Mouse (Mus musculus) spleen, adult 10 weeks (tissue): Measurements from ENCODE around the gene Tmem270. TPM values are rescaled to one million over a fixed set of nuclear protein-coding genes. Genes with fewer than 3 reads are reported as not detected.

Experiments used
- polyA plus RNA-seq: library from polyadenylated mRNA; stranded (reverse); fragments of 350-450 nt; fragmentation: Illumina TruSeq; extraction: RNeasy Lipid Tissue Mini Kit (QIAGEN cat#74804); gene quantifications from one replicate; pipeline ENCODE4 v1.2.3, GENCODE M21; 2015; ENCODE audit warnings: low replicate concordance; ENCODE audit not compliant: insufficient read depth

Gene Tmem270
- polyA plus RNA-seq = not detected

DNA sequence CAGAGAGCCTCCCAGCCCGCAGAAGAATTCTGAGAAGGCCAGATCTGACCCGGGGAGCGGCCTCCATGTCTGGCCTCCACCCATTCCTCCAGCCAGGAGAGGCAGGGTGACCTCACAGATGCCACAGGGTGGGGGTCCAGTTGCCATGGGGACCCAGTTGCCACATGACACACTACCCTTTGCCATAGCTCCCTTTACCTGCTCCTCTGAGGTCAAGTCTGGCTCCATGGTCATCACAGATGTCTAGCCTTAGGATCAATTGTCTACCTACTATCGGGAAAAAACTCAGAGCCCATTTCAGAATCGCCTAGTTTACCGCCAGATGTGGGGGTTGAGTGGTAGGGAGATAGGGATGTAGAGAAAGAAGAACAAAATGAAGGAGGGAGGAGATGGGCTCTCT lies at the start of gene Tmem270:
Tmem270 (minus strand) TSS at position 101 of the 400 bp plus-strand sequence.

GRCm38 (mm10) chr5:134946857-134947255 lies 40.3 kb upstream of the Tmem270 start, which contains the start of gene Cldn4:
Cldn4 (minus strand) TSS chr5:134946934.

GRCm38 (mm10) chr5:134932179-134932902 lies 25.8 kb upstream of the Tmem270 start, which contains the start of gene Mettl27:
Mettl27 (plus strand) TSS chr5:134932368.

GRCm38 (mm10) chr5:134915311-134915710 lies 8.8 kb upstream of the Tmem270 start, which contains the start of gene Cldn13:
Cldn13 (minus strand) TSS chr5:134915526.

Other genes starting within 250 kb of the Tmem270 start
- 9.2 TPM for gene Limk1, start 218.1 kb downstream of the Tmem270 start, polyA plus RNA-seq
- 12.5 TPM for gene Eln, start 159.4 kb downstream of the Tmem270 start, polyA plus RNA-seq
- gene Cldn13, start 8.8 kb upstream of the Tmem270 start, polyA plus RNA-seq = 18.6 TPM
- 8.3 TPM for gene Mettl27, start 25.6 kb upstream of the Tmem270 start, polyA plus RNA-seq
- not detected for gene Cldn4, start 40.2 kb upstream of the Tmem270 start, polyA plus RNA-seq
- gene Cldn3, start 79.5 kb upstream of the Tmem270 start, polyA plus RNA-seq = not detected
- 24.8 TPM for gene Abhd11, start 102.4 kb upstream of the Tmem270 start, polyA plus RNA-seq
- gene Stx1a, start 116.7 kb upstream of the Tmem270 start, polyA plus RNA-seq = 1.6 TPM
- gene Dnajc30, start 157.5 kb upstream of the Tmem270 start, polyA plus RNA-seq = 12.8 TPM
- gene Bud23, start 158.2 kb upstream of the Tmem270 start, polyA plus RNA-seq = 30.9 TPM
- gene Vps37d, start 171.5 kb upstream of the Tmem270 start, polyA plus RNA-seq = not detected
- 0.12 TPM for gene Mlxipl, start 183.2 kb upstream of the Tmem270 start, polyA plus RNA-seq
- gene Tbl2, start 242.9 kb upstream of the Tmem270 start, polyA plus RNA-seq = 9.8 TPM